Mouse (Mus musculus) olfactory bulb, adult 2 months (tissue): ENCODE measurements at regions not wholly inside any gene's neighbourhood (a gene's known extent, or its start where the extent isn't known, plus 50 kb on each side); places are given as distances from the start of the nearest gene placed in this dataset.
A peak's percentile ranks its signal among the peaks of the same experiment; 100 is the strongest.

Experiments
- H3K27ac ChIP-seq: fragments of 200-500 bp; 2 replicates; pipeline ENCODE4 v1.5.1; 2012; ENCODE audit warnings: low read depth, low read length; ENCODE audit not compliant: insufficient read depth
- H3K4me1 ChIP-seq: fragments of 200-500 bp; 2 replicates; pipeline ENCODE4 v1.6.1; 2012; ENCODE audit warnings: low read length; ENCODE audit not compliant: control insufficient read depth, insufficient read depth
- H3K4me3 ChIP-seq: fragments of 200-500 bp; 2 replicates; pipeline ENCODE4 v1.5.1; 2012; ENCODE audit warnings: mild to moderate bottlenecking, low read depth, low read length, moderate library complexity; ENCODE audit not compliant: insufficient read depth
- CTCF ChIP-seq: fragments of 200-500 bp; IDR thresholded peaks from 2 replicates; pipeline ENCODE4 v1.5.1; 2012; ENCODE audit warnings: low read depth, mild to moderate bottlenecking, low read length, moderate library complexity; ENCODE audit not compliant: insufficient read depth
- POLR2A ChIP-seq: fragments of 200-500 bp; IDR thresholded peaks from 2 replicates; pipeline ENCODE4 v1.6.1; 2012; ENCODE audit warnings: mild to moderate bottlenecking, low read depth, low read length, moderate library complexity; ENCODE audit not compliant: insufficient read depth
- WGBS: fragments of 180-500 bp; shearing (Covaris S2); methylation state at CpG from one replicate; pipeline ENCODE4 v1.1.7; 2018; 5-methylcytosine and 5-hydroxymethylcytosine counted together

DNA sequence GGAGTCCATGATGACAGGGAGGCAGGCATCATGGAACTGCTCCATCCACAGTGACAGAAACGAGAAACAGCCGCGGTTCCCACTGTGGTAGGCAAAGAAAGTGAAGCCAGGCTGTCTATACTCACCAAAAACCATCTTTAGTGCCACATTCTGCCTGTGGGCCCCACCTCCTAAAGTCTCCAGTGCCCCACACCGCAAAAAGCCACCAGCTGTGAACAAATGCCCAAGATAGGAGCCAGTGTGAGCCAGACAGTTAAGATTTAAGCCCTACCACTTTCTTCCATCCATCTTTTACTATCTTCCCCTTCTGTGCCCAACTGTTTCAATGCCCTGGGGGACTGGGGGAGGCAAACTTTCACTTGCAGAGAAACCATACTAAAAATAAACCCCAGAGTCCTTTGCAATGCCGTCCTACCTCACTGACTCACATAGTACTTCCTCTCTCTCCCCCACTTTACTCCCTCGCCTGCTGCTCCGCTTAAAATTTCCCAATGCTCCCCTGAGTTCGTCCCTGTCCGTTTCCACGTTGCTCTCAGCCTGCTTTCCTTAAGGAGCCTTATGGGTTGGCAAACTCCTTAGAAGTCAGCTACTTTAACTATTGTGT, 85.7 kb upstream of the Xcl1 start:
- TF ChIP-seq CTCF: no peak
- Histone ChIP-seq H3K4me3 (no peak overlapping the region), H3K27ac (peak overlapping the region; percentile 49), H3K4me1 (peaks cover 11% of the 10 kb centered on the region)
- WGBS: 50% methylated on average over 10 of the region's 10 CpGs

DNA sequence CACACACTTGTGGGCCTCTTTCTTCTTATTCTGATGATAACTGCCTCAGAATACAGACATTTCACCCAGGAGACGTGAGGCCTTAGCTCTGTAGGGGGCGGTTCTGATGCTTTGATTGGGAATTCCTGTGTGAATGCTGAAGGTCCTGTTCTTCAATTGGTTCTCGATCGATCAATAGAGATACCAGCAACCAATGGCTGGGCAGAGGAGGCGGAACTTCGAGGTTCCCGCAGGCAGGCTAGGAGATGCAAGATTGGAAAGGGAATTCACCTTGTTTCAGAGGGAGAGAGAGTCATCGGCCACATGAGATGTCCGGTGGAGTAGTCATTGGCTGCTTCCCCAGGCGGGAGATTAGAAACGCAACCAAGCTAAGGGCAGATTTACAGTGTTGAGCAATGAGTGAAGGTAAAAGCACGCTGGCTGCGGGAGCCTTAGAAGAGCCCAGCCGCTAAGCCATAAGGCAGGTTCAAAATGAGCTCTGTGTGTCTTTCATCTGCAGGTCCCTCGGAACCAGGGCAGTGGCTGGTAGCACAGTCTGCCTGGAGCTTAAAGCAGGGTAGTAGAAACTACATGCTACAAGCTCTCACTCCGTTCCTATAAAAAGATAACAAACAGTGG, 83.5 kb upstream of the Xcl1 start:
- Histone ChIP-seq H3K27ac (peak overlapping the region; percentile 77), H3K4me3 (peak overlapping the region; percentile 50), H3K4me1 (peaks cover 11% of the 10 kb centered on the region)
- no peak for TF ChIP-seq CTCF
- 0 out of 2 replicates have a peak, but pooled peaks have one; percentile 27 for TF ChIP-seq POLR2A
- WGBS: 17% methylated on average over 16 of the region's 16 CpGs

DNA sequence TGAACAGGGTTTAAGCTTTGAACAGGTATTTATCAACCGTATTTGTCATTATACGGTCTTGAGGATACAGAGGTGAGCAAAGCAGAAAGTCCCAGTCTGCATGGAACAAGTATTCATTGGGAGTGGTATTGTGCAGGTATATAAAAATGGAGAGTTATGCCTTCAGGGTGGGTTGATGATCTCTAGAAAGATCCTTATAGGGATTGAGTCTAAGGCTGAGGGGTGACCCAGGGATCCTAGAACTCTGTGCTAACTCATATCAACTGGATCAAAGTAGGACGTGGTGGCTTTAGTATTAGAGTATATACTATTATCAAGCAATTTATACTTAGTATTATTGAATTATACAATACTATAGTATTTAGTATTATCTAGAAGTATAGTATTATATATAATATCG, 82.9 kb upstream of the Xcl1 start:
- TF ChIP-seq CTCF (no peak), POLR2A (no peak)
- WGBS: 85% methylated on average over 4 of the region's 4 CpGs
- H3K27ac ChIP-seq: no peak overlapping the region; the same call in 1 of the 2 replicates
- H3K4me1 ChIP-seq: peaks cover 11% of the 10 kb centered on the region
- no peak overlapping the region for H3K4me3 ChIP-seq

DNA sequence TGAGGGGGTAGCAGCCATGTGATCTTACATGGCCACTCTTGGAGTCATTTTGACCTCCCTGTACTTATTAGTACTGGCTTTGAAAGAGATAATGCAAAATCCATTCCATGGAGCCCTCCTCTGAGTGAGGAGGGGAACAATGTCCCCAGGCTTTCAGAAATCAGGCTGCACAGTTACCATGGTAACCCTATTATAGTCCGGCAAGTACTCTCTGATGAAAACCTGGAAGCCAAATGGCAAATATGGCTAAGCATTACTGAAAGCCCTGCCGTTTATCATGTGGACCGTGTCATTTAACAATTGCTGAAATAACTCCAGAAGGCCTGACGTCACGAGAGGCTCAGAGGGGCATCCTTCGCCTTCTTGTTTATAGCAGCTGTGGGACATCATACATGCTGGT, 82.5 kb upstream of the Xcl1 start:
- TF ChIP-seq CTCF (no peak), POLR2A (no peak)
- H3K4me1 ChIP-seq: peaks cover 11% of the 10 kb centered on the region
- H3K4me3 ChIP-seq: no peak overlapping the region
- 44% methylated on average over 6 of the region's 6 CpGs for whole genome bisulfite sequencing
- H3K27ac ChIP-seq: peak overlapping the region; percentile 23; the same call in 1 of the 2 replicates

DNA sequence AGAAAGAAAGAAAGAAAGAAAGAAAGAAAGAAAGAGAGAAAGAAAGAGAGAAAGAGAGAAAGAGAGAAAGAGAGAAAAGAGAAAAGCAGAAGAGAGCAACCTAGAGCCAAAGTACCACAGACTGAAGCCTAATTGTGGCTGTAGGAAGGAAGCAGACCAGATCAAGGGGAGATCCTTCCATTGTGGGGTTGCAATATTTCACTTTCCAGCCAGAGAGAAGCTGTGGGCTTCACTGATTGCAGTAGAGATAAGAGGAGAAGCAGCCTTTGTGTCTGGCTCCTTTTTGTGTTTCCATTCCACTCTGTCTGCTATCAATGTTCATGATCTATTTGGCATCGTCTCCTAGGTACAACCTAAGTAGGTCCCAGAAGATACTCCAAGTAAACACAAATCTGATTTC, 79.0 kb upstream of the Xcl1 start:
- Histone ChIP-seq H3K4me1 (peaks cover 7% of the 10 kb centered on the region), H3K4me3 (no peak overlapping the region), H3K27ac (no peak overlapping the region)
- 96% methylated on average over 1 of the region's 1 CpGs for WGBS
- no peak for TF ChIP-seq CTCF
- TF ChIP-seq POLR2A: no peak

DNA sequence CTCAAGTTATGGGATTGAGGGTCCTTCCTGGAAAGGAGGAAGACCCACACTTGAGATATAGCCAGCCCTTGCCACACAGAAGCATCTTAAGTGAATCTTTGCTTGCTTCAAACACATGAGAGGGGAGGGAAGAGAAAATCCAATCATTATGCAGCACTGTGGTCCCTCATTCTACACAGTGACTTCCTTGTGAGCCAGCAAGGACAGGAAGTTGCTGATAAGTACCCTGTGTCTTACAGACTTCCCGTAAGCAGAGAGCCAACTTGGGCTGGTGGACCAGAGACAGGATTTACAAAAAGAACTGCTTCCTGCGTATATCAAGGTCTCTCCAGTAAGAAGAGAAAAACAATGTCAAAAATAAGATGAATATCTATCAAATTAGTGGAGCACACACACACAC, 78.1 kb upstream of the Xcl1 start:
- no peak overlapping the region for H3K4me3 ChIP-seq
- peaks cover 2% of the 10 kb centered on the region; the same call in 1 of the 2 replicates for H3K4me1 ChIP-seq
- no peak for TF ChIP-seq POLR2A
- TF ChIP-seq CTCF: no peak
- 94% methylated on average over 2 of the region's 2 CpGs for WGBS
- H3K27ac ChIP-seq: no peak overlapping the region

DNA sequence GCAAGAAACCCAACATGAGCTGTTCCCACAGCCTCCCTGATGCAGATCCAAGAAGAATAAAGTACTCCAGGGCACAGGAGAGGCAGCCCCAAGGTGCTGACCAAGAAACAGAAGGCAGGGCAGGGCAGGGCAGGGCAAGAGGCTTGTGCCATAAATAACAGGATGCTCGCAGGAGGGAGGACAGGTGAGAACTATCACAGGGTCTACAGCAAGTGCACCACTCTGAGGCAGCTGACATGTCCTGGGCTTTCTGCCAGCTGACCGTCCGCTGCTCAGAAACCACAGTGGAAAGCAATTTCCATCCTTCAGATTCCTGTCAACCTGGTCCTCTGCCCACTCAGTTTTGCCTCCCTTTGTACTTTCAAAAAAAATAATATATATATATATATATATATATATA, 77.0 kb upstream of the Xcl1 start:
- no peak overlapping the region for H3K4me3 ChIP-seq
- H3K4me1 ChIP-seq: peaks cover under 1% of the 10 kb centered on the region; the same call in 1 of the 2 replicates
- H3K27ac ChIP-seq: no peak overlapping the region
- 61% methylated on average over 3 of the region's 3 CpGs for WGBS
- TF ChIP-seq CTCF: no peak
- TF ChIP-seq POLR2A: no peak

DNA sequence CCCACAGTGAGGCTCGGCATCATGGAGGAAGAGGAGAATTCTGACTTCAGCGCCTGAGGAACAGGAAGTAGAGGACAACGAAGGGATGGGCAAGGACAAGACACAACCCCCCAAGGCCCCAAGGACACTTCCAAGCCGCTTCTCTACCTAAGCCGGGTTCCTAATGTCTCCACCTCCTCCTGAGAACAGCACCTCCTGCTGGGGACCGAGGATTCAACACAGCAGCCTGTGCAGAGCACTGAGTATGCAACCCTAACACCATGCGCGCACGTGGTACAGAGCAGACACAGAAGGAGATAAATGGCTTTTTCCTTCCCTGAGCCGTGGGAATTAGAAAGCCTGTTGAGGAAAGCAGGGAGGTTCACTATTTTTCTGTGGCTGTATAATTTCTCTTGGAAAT, 64.2 kb upstream of the Xcl1 start:
- TF ChIP-seq POLR2A (no peak), CTCF (0 out of 2 replicates have a peak, but pooled peaks have one; percentile 13)
- H3K27ac ChIP-seq: no peak overlapping the region
- 77% methylated on average over 10 of the region's 10 CpGs for WGBS
- no peaks in the 10 kb centered on the region for H3K4me1 ChIP-seq
- no peak overlapping the region for H3K4me3 ChIP-seq

DNA sequence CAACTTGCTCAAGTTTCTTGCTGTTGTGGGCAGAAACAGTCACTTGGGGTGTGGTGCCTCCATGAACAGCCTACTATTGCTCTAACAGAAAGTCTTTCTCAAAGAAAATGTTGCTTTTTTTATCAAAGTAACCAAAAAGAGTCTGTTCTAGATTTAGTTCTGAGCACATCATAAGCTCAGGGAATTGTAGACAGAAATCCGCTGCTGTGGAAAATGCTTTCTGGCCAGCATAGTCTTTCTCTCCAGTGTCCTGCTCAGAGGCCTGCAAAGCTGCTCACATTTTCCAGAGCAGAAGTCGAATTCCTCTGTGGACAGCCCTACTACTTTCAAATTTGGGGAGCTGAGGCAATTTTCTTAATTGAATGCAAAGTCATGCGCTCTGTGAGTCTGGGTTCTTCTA, 63.3 kb upstream of the Xcl1 start:
- WGBS: 72% methylated on average over 3 of the region's 3 CpGs
- Histone ChIP-seq H3K4me3 (no peak overlapping the region), H3K4me1 (0 out of 2 replicates have a peak, but pooled peaks cover 4% of the 10 kb centered on the region), H3K27ac (no peak overlapping the region)
- TF ChIP-seq CTCF (no peak), POLR2A (no peak)
